Mouse (Mus musculus) small intestine, adult 2 months (tissue): ENCODE measurements around the gene Ldhc.

Source experiments
- CTCF ChIP-seq: fragments of 200-500 bp; IDR thresholded peaks from 2 replicates; pipeline ENCODE4 v1.5.1; 2012; ENCODE audit warnings: low read depth, mild to moderate bottlenecking, control low read depth, inconsistent platforms, low read length, moderate library complexity, mixed read lengths; ENCODE audit not compliant: insufficient replicate concordance, insufficient read length; ENCODE audit errors: extremely low read depth
- POLR2A ChIP-seq: fragments of 200-500 bp; IDR thresholded peaks from 2 replicates; pipeline ENCODE4 v1.6.1; 2012; ENCODE audit warnings: low read depth, mild to moderate bottlenecking, control low read depth, inconsistent platforms, low read length, moderate library complexity

DNA sequence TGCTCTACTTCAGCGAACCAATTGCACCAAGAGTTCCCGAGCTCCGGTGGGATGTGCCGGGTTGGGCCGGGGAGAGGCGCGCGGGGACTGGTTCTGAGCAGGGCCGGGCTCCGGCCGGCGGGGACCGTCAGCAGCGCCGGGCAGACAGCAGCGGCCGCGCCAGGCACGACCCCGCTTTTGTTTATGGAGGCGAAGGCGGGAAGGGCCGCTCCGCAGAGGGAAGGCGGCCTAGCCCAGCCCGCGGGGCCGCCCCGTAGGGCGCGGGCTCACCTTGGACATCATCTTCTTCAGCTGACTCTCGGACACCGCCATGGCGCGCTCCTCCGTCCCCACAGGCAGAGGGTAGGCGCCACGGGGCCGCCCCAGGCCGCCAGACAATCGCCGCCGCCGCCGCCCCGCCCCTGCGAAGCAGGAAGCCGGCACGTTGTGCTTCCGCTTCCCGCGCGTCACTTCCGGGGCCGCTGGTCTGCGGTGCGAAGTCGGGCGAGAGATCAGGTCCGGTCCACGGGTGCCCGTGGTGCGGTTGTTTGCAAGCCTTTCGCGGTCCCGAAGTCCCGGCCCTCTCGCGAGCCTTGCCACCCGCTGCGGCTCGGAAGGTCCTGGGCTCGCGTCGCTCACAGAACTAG, 58.7 kb downstream of the Ldhc start, which contains the start of gene Tsg101:
- TF ChIP-seq CTCF (no peak), POLR2A (peak; percentile 96)
